Mouse (Mus musculus): ENCODE data around the gene Dab1. TPM values are rescaled to one million over a fixed set of nuclear protein-coding genes. Genes with fewer than 3 reads are reported as not detected.

The Dab1 gene
- total and polyA plus RNA-seq, 3 experiments: not detected

DNA sequence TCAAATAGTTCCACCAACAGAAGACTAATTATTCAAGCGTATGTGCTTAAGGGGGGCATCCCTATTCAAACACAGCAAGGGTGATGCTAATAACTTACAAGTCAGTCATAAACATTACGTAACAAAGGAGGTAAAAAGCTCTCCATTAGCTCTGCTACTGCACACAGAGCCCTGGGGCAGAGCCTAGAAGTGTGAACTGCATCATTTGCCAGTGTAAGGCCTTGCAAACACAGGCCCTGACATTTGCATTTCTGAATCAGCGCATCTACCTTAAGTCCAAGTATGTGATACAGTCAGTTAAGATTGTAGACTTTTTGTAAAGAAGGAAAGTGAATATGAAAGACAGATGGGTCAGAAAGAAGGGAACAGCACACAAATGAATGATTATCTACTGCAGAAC lies 1162.3 kb downstream of the Dab1 start:
- Histone ChIP-seq H3K36me3 (ENCODE audit: control insufficient read depth in 1 of 2, insufficient read depth in 2 of 2, low read length in 2 of 2) (no peaks in the 10 kb centered on the region), H3K79me2 (ENCODE audit: control insufficient read depth, insufficient read depth, low read length, poor library complexity) (no peaks in the 10 kb centered on the region), H3K27me3 (ENCODE audit: control insufficient read depth in 1 of 2, insufficient read depth in 2 of 2, low read length in 2 of 2) (no peaks in the 10 kb centered on the region), H3K4me3 (ENCODE audit: control insufficient read depth in 1 of 2, insufficient read depth in 1 of 2, low read depth in 2 of 2, low read length in 2 of 2) (no peak overlapping the region), H3K9me3 (replicated peaks; ENCODE audit: insufficient read depth, low read length) (no peaks in the 10 kb centered on the region), H3K4me1 (ENCODE audit: control insufficient read depth in 1 of 2, insufficient read depth in 2 of 2, low read length in 2 of 2) (no peaks in the 10 kb centered on the region), H3K27ac (ENCODE audit: control insufficient read depth, low read depth, low read length) (no peak overlapping the region), H3K9ac (ENCODE audit: control insufficient read depth, low read depth, low read length, poor library complexity, severe bottlenecking) (no peak overlapping the region)
- no peak for DNase-seq (ENCODE audit: low read depth, low spot score)
- TF ChIP-seq TCF12 (IDR thresholded peaks at IDR 0.05; ENCODE audit: low read depth, low read length) (no peak), USF1 (IDR thresholded peaks at IDR 0.05; ENCODE audit: low read depth, low read length) (no peak), MEF2A (IDR thresholded peaks at IDR 0.05; ENCODE audit: extremely low read depth, insufficient replicate concordance, low read depth, low read length, poor library complexity, severe bottlenecking) (no peak), CHD2 (IDR thresholded peaks at IDR 0.05; ENCODE audit: low read length) (no peak), ZNF384 (IDR thresholded peaks at IDR 0.05; ENCODE audit: low read depth, low read length) (no peak), MYB (IDR thresholded peaks at IDR 0.05; ENCODE audit: low read depth, low read length) (no peak), ZC3H11A (IDR thresholded peaks at IDR 0.05; ENCODE audit: low read depth, low read length) (no peak), POLR2AphosphoS2 (IDR thresholded peaks at IDR 0.05; ENCODE audit: low read length) (no peak), E2F4 (IDR thresholded peaks at IDR 0.05; ENCODE audit: borderline replicate concordance, low read depth, low read length) (no peak), RCOR1 (IDR thresholded peaks at IDR 0.05; ENCODE audit: low read depth, low read length) (no peak), POLR2A (IDR thresholded peaks at IDR 0.05; ENCODE audit: control insufficient read depth in 1 of 2, insufficient read depth in 1 of 2, low read depth in 1 of 2, low read length in 2 of 2, poor library complexity in 1 of 2) (no peak), POLR2AphosphoS5 (IDR thresholded peaks at IDR 0.05; ENCODE audit: borderline replicate concordance, low read depth, low read length) (no peak), ETS1 (IDR thresholded peaks at IDR 0.05; ENCODE audit: low read depth, low read length) (no peak), ZKSCAN1 (IDR thresholded peaks at IDR 0.05; ENCODE audit: low read depth, low read length) (no peak), EP300 (IDR thresholded peaks at IDR 0.05; ENCODE audit: low read depth in 1 of 2, low read length in 2 of 2) (no peak), ZMIZ1 (IDR thresholded peaks at IDR 0.05; ENCODE audit: low read depth, low read length) (no peak), GATA1 (IDR thresholded peaks at IDR 0.05; ENCODE audit: low read depth, low read length) (no peak), MAX (IDR thresholded peaks at IDR 0.05; ENCODE audit: low read length) (no peak), TBP (IDR thresholded peaks at IDR 0.05; ENCODE audit: low read depth, low read length) (no peak), HCFC1 (IDR thresholded peaks at IDR 0.05; ENCODE audit: low read depth, low read length) (no peak)

DNA sequence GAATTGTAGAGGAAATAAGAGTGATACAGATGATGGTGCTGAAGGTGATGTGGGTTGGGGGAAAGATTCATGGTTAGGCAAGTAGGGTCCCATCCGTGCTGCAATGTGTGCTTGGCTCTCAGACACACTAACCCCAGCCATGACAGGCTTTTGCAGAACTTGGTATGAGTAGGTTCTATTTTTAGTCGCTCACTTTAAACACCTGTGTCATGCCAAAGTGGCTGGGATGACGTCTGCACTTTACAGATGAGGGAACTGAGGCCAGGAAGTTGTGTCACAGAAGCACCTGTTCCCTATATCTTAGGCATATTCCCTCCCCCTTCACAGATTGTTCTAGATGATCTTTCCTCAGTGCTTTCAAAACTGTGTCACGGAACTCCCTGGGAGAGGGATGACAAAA lies 1163.2 kb downstream of the Dab1 start:
- Histone ChIP-seq H3K27ac (ENCODE audit: control insufficient read depth, low read depth, low read length) (no peak overlapping the region), H3K79me2 (ENCODE audit: control insufficient read depth, insufficient read depth, low read length, poor library complexity) (no peaks in the 10 kb centered on the region), H3K9ac (ENCODE audit: control insufficient read depth, low read depth, low read length, poor library complexity, severe bottlenecking) (no peak overlapping the region), H3K4me3 (ENCODE audit: control insufficient read depth in 1 of 2, insufficient read depth in 1 of 2, low read depth in 2 of 2, low read length in 2 of 2) (no peak overlapping the region), H3K36me3 (ENCODE audit: control insufficient read depth in 1 of 2, insufficient read depth in 2 of 2, low read length in 2 of 2) (no peaks in the 10 kb centered on the region), H3K27me3 (ENCODE audit: control insufficient read depth in 1 of 2, insufficient read depth in 2 of 2, low read length in 2 of 2) (no peaks in the 10 kb centered on the region), H3K4me1 (ENCODE audit: control insufficient read depth in 1 of 2, insufficient read depth in 2 of 2, low read length in 2 of 2) (no peaks in the 10 kb centered on the region), H3K9me3 (replicated peaks; ENCODE audit: insufficient read depth, low read length) (no peaks in the 10 kb centered on the region)
- DNase-seq (ENCODE audit: low read depth, low spot score): no peak
- TF ChIP-seq MAFK (IDR thresholded peaks at IDR 0.05; ENCODE audit: borderline replicate concordance, low read depth, low read length) (no peak), ETS1 (IDR thresholded peaks at IDR 0.05; ENCODE audit: low read depth, low read length) (no peak), USF1 (IDR thresholded peaks at IDR 0.05; ENCODE audit: low read depth, low read length) (no peak), MXI1 (IDR thresholded peaks at IDR 0.05; ENCODE audit: low read depth, low read length) (no peak), MAZ (IDR thresholded peaks at IDR 0.05; ENCODE audit: low read depth, low read length) (no peak), RCOR1 (IDR thresholded peaks at IDR 0.05; ENCODE audit: low read depth, low read length) (no peak), POLR2AphosphoS2 (IDR thresholded peaks at IDR 0.05; ENCODE audit: low read length) (no peak), CTCF (IDR thresholded peaks at IDR 0.05 in 2 of 3, conservative IDR thresholded peaks at IDR 0.05 in 1 of 3; ENCODE audit: control insufficient read depth in 1 of 3, insufficient read depth in 1 of 3, low read depth in 2 of 3, low read length in 3 of 3, poor library complexity in 1 of 3, severe bottlenecking in 1 of 3) (no peak), NRF1 (IDR thresholded peaks at IDR 0.05; ENCODE audit: insufficient read depth, low read depth, low read length, poor library complexity, severe bottlenecking) (no peak), GABPA (IDR thresholded peaks at IDR 0.05; ENCODE audit: low read depth, low read length) (no peak), MYB (IDR thresholded peaks at IDR 0.05; ENCODE audit: low read depth, low read length) (no peak), CHD2 (IDR thresholded peaks at IDR 0.05; ENCODE audit: low read length) (no peak), GATA1 (IDR thresholded peaks at IDR 0.05; ENCODE audit: low read depth, low read length) (no peak), MYC (IDR thresholded peaks at IDR 0.05; ENCODE audit: low read depth, low read length) (no peak)

All from MEL (cell line).